Mouse (Mus musculus) limb, embryonic 12.5 days (tissue): Measurements from ENCODE around the gene Kcna1. TPM values are rescaled to one million over a fixed set of nuclear protein-coding genes. Genes with fewer than 3 reads are reported as not detected.
A peak's percentile ranks its signal among the peaks of the same experiment; 100 is the strongest.

ENCODE experiments used
- ATAC-seq: fragments of 200-750 bp; cut with Nextera tagmentation; 2 replicates; pipeline ENCODE4 v1.8.0; 2017; ENCODE audit warnings: low read depth, moderate TSS enrichment; ENCODE audit not compliant: insufficient number of reproducible peaks, insufficient read depth, low FRiP score, low TSS enrichment
- H3K27ac ChIP-seq: fragments of 300-500 bp; sonication (generic); 2 replicates; pipeline ENCODE4 v1.5.1; 2016; ENCODE audit warnings: mild to moderate bottlenecking, moderate library complexity
- H3K27me3 ChIP-seq: fragments of 300-500 bp; sonication (generic); 2 replicates; pipeline ENCODE4 v1.6.1; 2016; ENCODE audit warnings: mild to moderate bottlenecking, moderate library complexity
- H3K36me3 ChIP-seq: fragments of 300-500 bp; sonication (generic); 2 replicates; pipeline ENCODE4 v1.6.1; 2016; ENCODE audit warnings: mild to moderate bottlenecking, moderate library complexity
- H3K4me1 ChIP-seq: fragments of 300-500 bp; sonication (generic); replicated peaks from 2 replicates; pipeline ENCODE4 v1.6.1; 2016
- H3K4me2 ChIP-seq: fragments of 300-500 bp; sonication (generic); 2 replicates; pipeline ENCODE4 v1.6.1; 2016; ENCODE audit warnings: mild to moderate bottlenecking, moderate library complexity
- H3K4me3 ChIP-seq: fragments of 300-500 bp; sonication (generic); replicated peaks from 2 replicates; pipeline ENCODE4 v1.5.1; 2016; ENCODE audit warnings: mild to moderate bottlenecking
- H3K9ac ChIP-seq: fragments of 300-500 bp; sonication (generic); replicated peaks from 2 replicates; pipeline ENCODE4 v1.6.1; 2016; ENCODE audit warnings: mild to moderate bottlenecking, moderate library complexity
- H3K9me3 ChIP-seq: fragments of 300-500 bp; sonication (generic); 2 replicates; pipeline ENCODE4 v1.6.1; 2016; ENCODE audit warnings: mild to moderate bottlenecking, moderate library complexity
- WGBS: fragments of 180-500 bp; shearing (Covaris S2); methylation state at CpG from one replicate; pipeline ENCODE4 v1.1.7; 2016; 5-methylcytosine and 5-hydroxymethylcytosine counted together
- polyA plus RNA-seq: library from polyadenylated mRNA; unstranded; fragments of >200 nt; fragmentation: Nextera tagmentation; extraction: Ambion mirVana; gene quantifications from 2 replicates; pipeline ENCODE4 v1.2.1, GENCODE M21; 2016

Gene Kcna1
- polyA plus RNA-seq, 1 experiment from 2014 or later = 1.4 TPM

DNA sequence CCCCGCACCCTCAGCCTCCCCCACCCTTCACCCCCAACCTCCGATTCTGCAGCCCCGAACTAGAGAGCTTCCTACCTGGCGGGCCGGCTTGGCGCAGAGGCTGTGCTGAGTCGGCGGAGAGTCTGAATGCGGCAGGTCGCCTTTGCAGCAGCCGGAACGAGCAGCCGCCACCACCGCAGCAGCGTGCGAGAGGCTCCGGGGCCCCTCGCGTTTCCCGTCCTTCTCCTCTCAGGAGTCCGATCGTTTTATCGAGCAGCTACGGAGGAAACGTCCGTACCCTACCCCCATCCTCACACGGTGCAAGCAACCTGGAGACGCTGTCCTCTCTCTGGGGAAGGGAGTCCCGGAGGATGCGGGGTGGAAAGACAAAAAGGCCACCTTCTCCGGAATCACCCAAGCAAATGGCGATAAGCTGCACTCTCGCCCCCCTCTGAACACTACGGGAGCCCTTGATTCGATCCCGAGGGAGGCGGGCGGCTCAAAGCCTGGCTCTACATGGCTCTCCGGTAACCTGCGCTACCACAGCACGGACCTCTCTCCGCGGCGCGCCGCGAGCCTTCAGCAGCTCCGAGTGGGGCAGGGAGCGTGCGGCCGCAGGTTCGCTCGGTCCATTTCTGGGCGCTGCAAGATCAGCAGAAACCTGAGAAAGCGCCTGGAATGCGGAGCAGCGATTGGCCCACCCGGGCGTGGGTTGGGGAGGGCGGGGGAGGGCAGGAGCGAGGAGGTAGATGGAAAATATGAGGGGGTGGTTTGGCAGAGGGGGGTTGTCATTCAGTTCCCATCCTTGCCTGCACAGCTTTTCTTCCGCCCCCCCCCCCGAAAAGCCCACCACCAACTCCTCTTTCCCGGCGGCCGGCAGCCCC, 1.8 kb downstream of the Kcna1 start:
- Histone ChIP-seq H3K9me3 (no peaks in the 10 kb centered on the region), H3K4me3 (peak overlapping the region; percentile 53), H3K36me3 (no peaks in the 10 kb centered on the region), H3K27me3 (peaks cover 83% of the 10 kb centered on the region), H3K4me2 (peak overlapping the region; percentile 95), H3K4me1 (peaks cover 30% of the 10 kb centered on the region), H3K9ac (peak overlapping the region; percentile 58), H3K27ac (no peak overlapping the region)
- under 1% methylated on average over 65 of the region's 66 CpGs for WGBS
- ATAC-seq = peak; percentile 53

DNA sequence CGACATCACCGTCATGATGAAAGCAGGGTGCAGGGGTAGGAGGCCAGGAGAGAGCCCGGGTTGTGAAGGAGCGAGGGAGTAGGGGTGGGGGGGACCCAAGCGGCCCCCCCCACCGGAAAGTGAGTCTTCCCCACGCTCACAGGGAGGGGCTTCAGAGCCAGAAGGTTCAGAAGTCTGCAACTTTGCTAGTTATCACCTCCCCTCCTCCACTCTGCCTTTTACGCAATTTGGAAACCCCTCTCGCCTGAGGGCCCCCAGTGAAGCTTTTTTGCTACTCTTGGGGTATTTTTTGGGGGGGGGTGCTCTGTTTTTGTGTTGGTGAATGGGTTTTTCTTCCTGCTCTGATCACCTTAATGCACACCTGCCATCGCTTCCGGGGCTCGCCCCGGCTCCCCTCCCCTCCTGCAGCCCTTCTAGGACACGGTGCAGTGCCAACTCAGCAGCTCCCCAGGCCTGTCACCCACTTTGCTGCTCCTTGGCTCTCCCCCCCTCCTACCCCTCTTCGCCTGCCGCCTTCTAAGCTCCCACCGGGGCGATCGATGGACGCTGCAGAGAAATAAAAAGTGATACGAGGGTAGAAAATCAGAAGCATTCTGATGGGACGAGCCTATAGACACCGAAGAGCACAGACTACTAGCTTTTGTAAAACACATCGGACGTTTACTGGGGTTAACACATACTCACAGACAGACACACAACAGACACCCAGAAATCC, 2.7 kb downstream of the Kcna1 start:
- Histone ChIP-seq H3K36me3 (no peaks in the 10 kb centered on the region), H3K9me3 (no peaks in the 10 kb centered on the region), H3K27me3 (peaks cover 89% of the 10 kb centered on the region), H3K4me1 (peaks cover 30% of the 10 kb centered on the region), H3K9ac (peak overlapping the region; percentile 37; the same call in 1 of the 2 replicates), H3K27ac (no peak overlapping the region), H3K4me2 (peak overlapping the region; percentile 95), H3K4me3 (peak overlapping the region; percentile 53)
- 2% methylated on average over 25 of the region's 25 CpGs for WGBS
- ATAC-seq = no peak

DNA sequence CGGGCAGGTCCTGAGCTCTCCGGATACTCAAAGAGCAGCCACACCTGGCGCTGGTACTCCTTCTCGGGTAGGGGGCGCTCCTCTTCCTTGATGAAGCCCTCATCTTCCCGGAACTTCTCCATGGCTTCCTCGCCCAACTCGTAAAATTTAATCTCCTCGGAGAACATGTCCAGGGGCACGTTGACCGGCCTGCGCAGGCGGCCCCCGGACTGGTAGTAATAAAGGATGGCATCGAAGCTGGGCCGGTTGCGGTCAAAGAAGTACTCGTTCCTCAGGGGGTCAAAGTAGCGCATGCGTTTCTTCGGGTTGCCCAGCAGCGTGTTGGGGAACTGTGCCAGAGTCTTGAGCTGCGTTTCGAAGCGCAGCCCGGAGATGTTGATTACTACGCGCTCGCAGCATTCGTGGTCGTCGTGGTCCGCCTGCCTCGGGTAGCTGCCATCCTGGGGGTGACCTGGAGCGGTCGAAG, 3.3 kb downstream of the Kcna1 start:
- Histone ChIP-seq H3K36me3 (no peaks in the 10 kb centered on the region), H3K4me2 (peak overlapping the region; percentile 95), H3K27me3 (peaks cover 91% of the 10 kb centered on the region), H3K4me1 (peaks cover 30% of the 10 kb centered on the region), H3K9ac (peak overlapping the region; percentile 37; the same call in 1 of the 2 replicates), H3K4me3 (peak overlapping the region; percentile 53), H3K27ac (no peak overlapping the region), H3K9me3 (no peaks in the 10 kb centered on the region)
- ATAC-seq = no peak
- WGBS = 2% methylated on average over 36 of the region's 36 CpGs

DNA sequence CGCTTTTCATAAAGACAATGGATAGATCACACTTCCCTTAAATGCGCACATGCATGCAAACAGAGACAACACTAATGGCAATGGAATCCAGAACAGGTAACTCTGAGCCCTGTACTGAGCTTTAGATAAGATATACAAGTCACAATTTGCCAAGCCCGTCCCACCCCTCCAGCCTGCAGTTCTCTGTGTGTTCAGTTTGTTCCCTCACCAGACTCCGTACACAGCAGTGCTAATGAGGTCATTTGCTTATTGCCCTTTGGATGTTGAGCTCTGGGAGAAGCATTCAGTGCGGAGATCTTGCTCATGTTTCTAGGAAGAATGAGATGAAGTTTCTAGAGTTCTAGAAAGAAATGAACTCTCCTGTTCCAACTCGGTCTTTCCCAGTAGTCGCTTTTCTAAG, 17.7 kb downstream of the Kcna1 start:
- Histone ChIP-seq H3K4me1 (no peaks in the 10 kb centered on the region), H3K27me3 (0 out of 2 replicates have a peak, but pooled peaks cover 5% of the 10 kb centered on the region), H3K9ac (no peak overlapping the region), H3K4me3 (no peak overlapping the region), H3K36me3 (no peaks in the 10 kb centered on the region), H3K4me2 (no peak overlapping the region), H3K9me3 (no peaks in the 10 kb centered on the region), H3K27ac (no peak overlapping the region)
- no peak for ATAC-seq
- 78% methylated on average over 7 of the region's 7 CpGs for WGBS

DNA sequence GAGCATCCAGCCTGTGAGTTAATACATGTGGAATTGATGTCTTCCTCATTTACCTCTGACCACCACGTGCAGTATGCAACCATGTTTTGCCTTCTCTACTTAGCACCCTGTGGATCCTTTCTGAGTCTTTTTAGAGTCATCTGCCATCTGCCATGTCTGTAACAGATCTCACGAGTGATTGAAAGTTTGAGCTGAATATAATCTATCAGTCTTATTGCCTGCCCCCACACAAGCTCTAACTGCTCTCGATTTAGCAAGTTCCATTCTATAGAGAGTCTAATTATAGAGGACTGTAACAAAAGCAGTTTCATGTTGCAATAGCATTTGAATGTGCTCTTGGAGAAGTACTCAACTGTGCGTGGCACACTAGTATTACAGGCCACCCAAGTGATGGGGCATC, 27.7 kb downstream of the Kcna1 start:
- Histone ChIP-seq H3K27ac (no peak overlapping the region), H3K9me3 (no peaks in the 10 kb centered on the region), H3K4me1 (no peaks in the 10 kb centered on the region), H3K4me3 (no peak overlapping the region), H3K27me3 (no peaks in the 10 kb centered on the region), H3K9ac (no peak overlapping the region), H3K36me3 (no peaks in the 10 kb centered on the region), H3K4me2 (no peak overlapping the region)
- 88% methylated on average over 4 of the region's 4 CpGs for WGBS
- no peak for ATAC-seq

DNA sequence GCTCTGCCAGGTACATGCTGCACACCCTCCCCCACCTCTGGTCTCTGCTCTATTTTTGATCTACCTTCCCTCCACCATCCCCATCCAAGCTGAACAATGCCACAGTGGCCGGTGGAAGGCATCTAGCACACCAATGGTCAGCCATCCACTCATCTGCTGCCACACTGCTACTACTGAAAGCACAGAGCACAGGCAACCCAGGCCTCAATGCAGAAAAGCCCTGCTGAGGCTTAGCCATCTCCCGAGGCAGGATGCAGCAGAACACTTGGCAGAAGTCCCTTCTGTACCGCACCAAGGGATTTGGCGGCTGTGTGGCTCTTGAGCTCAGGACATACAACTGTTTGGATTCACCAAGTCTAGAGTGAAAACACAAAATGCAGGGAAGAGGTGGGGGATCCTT, 35.4 kb downstream of the Kcna1 start:
- Histone ChIP-seq H3K9ac (no peak overlapping the region), H3K9me3 (no peaks in the 10 kb centered on the region), H3K36me3 (no peaks in the 10 kb centered on the region), H3K4me1 (no peaks in the 10 kb centered on the region), H3K27ac (no peak overlapping the region), H3K4me3 (no peak overlapping the region), H3K4me2 (no peak overlapping the region), H3K27me3 (no peaks in the 10 kb centered on the region; the same call in none of the 2 replicates)
- ATAC-seq = no peak
- WGBS = 82% methylated on average over 4 of the region's 4 CpGs

DNA sequence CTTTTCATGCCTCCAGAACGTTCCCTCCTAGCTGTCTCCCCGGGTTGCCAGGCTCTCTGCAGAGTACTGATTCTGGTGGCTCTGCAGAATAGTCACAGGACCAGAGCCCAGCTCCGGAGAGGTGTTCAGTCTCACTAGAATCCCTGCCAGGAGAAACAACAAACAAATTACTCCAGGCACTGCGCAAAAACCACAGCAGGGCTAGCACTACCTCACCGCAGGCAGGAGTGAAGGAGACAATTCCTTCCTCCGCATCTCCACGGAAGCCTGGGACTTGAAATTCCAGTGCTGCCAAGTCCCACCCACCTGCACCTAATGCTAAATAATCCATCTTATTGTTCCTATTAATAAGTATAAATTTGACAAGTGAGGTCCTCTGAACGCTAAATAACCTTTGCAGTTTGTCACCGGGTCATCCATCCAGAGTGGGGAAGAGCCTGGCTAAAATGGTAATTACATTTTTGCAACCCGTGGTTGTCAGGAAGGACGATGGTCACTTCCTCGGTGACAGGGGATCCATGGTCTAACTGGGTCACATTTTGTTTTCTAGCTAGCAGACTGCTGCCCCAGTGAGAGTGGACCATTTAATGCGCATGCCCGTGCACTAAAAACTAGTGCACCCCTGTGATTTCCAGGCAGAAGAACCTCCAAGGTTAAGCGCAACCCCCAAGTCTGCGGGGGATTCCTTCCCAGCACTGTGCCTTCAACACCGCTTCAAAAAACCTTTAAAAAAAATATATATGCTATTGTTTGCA, 36.8 kb downstream of the Kcna1 start:
- Histone ChIP-seq H3K4me3 (no peak overlapping the region), H3K27me3 (no peaks in the 10 kb centered on the region; the same call in none of the 2 replicates), H3K9me3 (no peaks in the 10 kb centered on the region), H3K4me1 (no peaks in the 10 kb centered on the region), H3K9ac (no peak overlapping the region), H3K4me2 (no peak overlapping the region), H3K27ac (no peak overlapping the region), H3K36me3 (no peaks in the 10 kb centered on the region)
- 76% methylated on average over 17 of the region's 17 CpGs for WGBS
- ATAC-seq = no peak

DNA sequence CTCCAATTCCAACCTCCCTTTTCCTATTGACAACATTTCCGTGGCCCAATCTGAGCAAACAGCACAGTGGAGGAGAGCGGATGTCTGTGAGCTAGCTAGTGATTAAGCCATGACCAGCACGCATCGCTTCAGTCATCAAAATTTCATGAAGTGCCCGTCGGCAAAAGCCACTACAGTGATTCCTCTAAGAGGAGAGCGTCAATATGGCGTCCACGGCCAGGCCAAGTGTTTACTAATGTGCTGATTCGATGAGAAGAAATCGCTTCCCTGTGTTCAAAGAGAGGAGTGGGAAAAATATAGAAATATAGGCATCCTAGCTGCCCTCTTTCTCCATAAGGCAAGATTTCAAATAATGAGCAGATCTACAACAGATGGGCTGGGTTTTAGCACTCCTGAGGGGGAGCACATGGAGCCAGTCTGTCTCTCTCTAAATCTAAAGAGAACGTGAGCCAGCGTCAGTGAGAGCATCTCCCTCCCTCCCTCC, 44.3 kb downstream of the Kcna1 start:
- Histone ChIP-seq H3K9me3 (peaks cover 5% of the 10 kb centered on the region; the same call in 1 of the 2 replicates), H3K4me2 (no peak overlapping the region), H3K9ac (no peak overlapping the region), H3K4me1 (no peaks in the 10 kb centered on the region), H3K27ac (no peak overlapping the region), H3K4me3 (no peak overlapping the region), H3K27me3 (no peaks in the 10 kb centered on the region), H3K36me3 (no peaks in the 10 kb centered on the region)
- WGBS = 82% methylated on average over 13 of the region's 13 CpGs
- no peak for ATAC-seq

DNA sequence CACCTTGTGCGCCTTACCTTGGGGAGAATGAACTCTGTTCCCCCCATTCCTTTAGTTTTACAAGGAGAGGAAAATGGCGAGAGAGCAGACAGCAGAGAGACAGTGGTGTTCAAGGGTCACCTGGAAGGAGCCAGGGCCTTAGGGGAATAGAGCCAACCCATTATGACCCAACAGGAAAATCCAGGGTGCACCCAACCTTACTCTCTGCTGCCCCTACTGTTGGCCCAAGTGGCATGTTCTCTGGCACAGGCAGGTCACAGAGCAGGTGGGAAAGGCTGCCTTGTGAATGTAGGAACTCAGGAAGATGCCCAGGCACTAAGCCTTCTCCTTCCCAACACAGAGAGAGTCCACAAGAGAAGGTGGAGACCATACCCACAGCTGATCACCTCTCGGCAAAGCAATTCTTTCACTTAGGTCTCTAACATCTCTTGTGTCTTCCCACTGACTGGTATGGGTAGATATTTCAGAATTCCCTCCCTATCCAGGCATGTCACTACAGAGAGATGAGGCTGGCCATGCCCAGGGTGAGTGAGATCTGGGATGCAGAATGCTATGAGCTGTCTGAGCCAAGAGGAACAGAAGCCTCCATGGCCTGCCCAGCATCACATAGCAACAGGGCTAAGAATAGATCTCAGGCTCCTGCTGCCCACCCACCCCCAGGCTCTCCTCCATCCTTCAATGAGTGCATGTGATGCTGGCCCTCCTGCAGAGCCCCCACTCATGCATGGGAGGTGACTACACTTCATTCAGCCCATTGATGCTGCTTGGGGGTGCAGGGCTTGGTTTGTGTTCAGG, 46.8 kb downstream of the Kcna1 start:
- H3K36me3 ChIP-seq = no peaks in the 10 kb centered on the region
- no peak overlapping the region for H3K9ac ChIP-seq
- H3K27me3 ChIP-seq = no peaks in the 10 kb centered on the region
- H3K4me3 ChIP-seq = no peak overlapping the region
- ATAC-seq = no peak
- H3K9me3 ChIP-seq = peaks cover 7% of the 10 kb centered on the region; the same call in 1 of the 2 replicates
- H3K4me2 ChIP-seq = no peak overlapping the region
- no peaks in the 10 kb centered on the region for H3K4me1 ChIP-seq
- no peak overlapping the region for H3K27ac ChIP-seq
- WGBS = 91% methylated on average over 3 of the region's 3 CpGs

DNA sequence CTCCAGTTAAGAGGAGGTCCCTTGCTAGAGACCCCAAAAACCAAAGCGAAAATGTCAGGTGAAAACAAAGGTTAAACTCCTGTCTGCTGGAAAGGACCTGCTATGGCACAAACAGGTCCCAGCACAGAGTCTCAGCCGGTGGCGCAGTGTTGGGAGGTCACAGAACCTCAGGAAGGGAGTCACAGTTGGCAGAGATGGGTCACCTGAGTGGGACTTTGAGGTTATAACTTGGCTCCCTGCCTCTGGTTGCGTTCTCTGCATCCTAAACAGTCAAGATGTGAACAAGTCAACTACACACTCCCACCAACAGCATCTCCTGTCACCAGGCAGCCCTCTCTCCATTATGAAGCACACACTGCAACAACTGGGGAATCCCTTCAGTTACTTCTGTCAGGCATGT, 48.4 kb downstream of the Kcna1 start:
- Histone ChIP-seq H3K9me3 (peaks cover 7% of the 10 kb centered on the region; the same call in 1 of the 2 replicates), H3K9ac (no peak overlapping the region), H3K4me2 (no peak overlapping the region), H3K4me1 (no peaks in the 10 kb centered on the region), H3K27me3 (no peaks in the 10 kb centered on the region), H3K36me3 (no peaks in the 10 kb centered on the region), H3K4me3 (no peak overlapping the region), H3K27ac (no peak overlapping the region)
- no peak for ATAC-seq
- WGBS = 89% methylated on average over 4 of the region's 4 CpGs
